Mouse (Mus musculus) midbrain, embryonic 16.5 days (tissue): ENCODE data around the gene Nkx3-2. TPM values are rescaled to one million over a fixed set of nuclear protein-coding genes. Genes with fewer than 3 reads are reported as not detected.

Experiments
- ATAC-seq: fragments of 200-750 bp; cut with Nextera tagmentation; 2 replicates; pipeline ENCODE4 v1.8.0; 2017; ENCODE audit warnings: moderate TSS enrichment
- H3K27ac ChIP-seq: fragments of 300-500 bp; sonication (generic); 2 replicates; pipeline ENCODE4 v1.5.1; 2014; ENCODE audit warnings: mild to moderate bottlenecking, low read length, mixed read lengths
- H3K27me3 ChIP-seq: fragments of 300-500 bp; sonication (generic); 2 replicates; pipeline ENCODE4 v1.6.1; 2014; ENCODE audit warnings: low read depth, low read length, mixed read lengths; ENCODE audit not compliant: control insufficient read depth, insufficient read depth
- H3K36me3 ChIP-seq: fragments of 300-500 bp; sonication (generic); 2 replicates; pipeline ENCODE4 v1.6.1; 2014; ENCODE audit warnings: mild to moderate bottlenecking, low read length, moderate library complexity, mixed read lengths; ENCODE audit not compliant: control insufficient read depth, insufficient read depth
- H3K4me1 ChIP-seq: fragments of 300-500 bp; sonication (generic); 2 replicates; pipeline ENCODE4 v1.6.1; 2014; ENCODE audit warnings: mild to moderate bottlenecking, low read length, mixed read lengths; ENCODE audit not compliant: control insufficient read depth, insufficient read depth
- H3K4me2 ChIP-seq: fragments of 300-500 bp; sonication (generic); 2 replicates; pipeline ENCODE4 v1.6.1; 2014; ENCODE audit warnings: mild to moderate bottlenecking, low read length, mixed read lengths
- H3K4me3 ChIP-seq: fragments of 300-500 bp; sonication (generic); 2 replicates; pipeline ENCODE4 v1.5.1; 2014; ENCODE audit warnings: low read depth, mild to moderate bottlenecking, low read length, moderate library complexity, mixed read lengths
- H3K9ac ChIP-seq: fragments of 300-500 bp; sonication (generic); 2 replicates; pipeline ENCODE4 v1.6.1; 2014; ENCODE audit warnings: low read depth, low read length, mixed read lengths
- H3K9me3 ChIP-seq: fragments of 300-500 bp; sonication (generic); replicated peaks from 2 replicates; pipeline ENCODE4 v1.6.1; 2014; ENCODE audit warnings: mild to moderate bottlenecking, low read length, mixed read lengths; ENCODE audit not compliant: control insufficient read depth, poor library complexity, severe bottlenecking
- WGBS: fragments of 180-500 bp; shearing (Covaris S2); extraction: QIAGEN DNeasy Blood & Tissue Kit; methylation state at CpG from one replicate; pipeline ENCODE4 v1.1.7; 2014; 5-methylcytosine and 5-hydroxymethylcytosine counted together
- polyA plus RNA-seq: library from polyadenylated mRNA; unstranded; fragments of >200 nt; fragmentation: Nextera tagmentation; extraction: Ambion mirVana; gene quantifications from 2 replicates; pipeline ENCODE4 v1.2.1, GENCODE M21; 2015

The Nkx3-2 gene
- polyA plus RNA-seq, 1 experiment from 2014 or later, result not detected

GRCm38 (mm10) chr5:41766406-41767010 lies 2.2 kb upstream of the Nkx3-2 start:
- ATAC-seq, result no peak
- Histone ChIP-seq H3K4me1 (peaks cover 17% of the 10 kb centered on the region), H3K27ac (no peak overlapping the region), H3K9ac (no peak overlapping the region), H3K4me2 (no peak overlapping the region), H3K36me3 (no peaks in the 10 kb centered on the region), H3K9me3 (no peaks in the 10 kb centered on the region), H3K27me3 (peaks cover 58% of the 10 kb centered on the region), H3K4me3 (no peak overlapping the region)
- 1% methylated on average over 27 of the region's 27 CpGs for WGBS

DNA sequence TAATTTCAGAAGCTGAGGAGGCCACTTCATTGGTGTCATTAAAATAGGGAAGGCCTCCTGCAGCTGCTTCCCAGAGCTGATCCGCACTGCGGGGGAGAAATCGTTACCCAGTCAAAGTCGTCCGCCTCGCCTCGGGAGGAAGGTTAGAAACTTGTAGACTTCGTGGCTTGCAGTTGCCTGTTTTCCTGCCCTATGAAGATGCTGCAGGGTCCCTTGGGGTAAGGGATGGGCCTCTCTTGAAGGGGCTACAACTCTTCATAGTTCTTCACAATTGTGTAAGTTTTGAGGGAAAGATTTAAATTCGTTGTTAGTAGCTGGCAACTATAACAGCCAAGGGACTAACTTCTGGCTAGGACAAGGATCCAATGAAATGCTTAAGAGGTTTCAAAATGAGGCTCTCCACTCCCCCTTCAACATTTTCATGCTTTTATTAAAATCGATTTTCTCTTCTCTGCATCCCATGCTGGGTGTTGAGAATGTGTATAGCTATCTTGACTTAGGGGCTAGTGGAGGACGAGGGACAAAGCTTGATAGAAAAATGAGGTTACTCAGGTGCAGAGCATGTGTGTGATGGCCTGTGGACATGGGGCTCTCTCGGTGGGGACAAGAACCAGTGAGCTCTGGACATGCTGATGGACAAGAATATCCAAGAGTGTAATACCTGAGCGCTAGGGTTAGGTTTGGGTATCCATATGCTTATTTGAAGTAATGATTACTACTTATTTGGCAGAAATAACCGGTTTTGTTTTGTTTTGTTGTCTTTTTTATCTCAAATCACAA lies 1.5 kb upstream of the Nkx3-2 start:
- under 1% methylated on average over 14 of the region's 14 CpGs for WGBS
- no peak overlapping the region for H3K9ac ChIP-seq
- H3K27me3 ChIP-seq, result peaks cover 63% of the 10 kb centered on the region
- H3K9me3 ChIP-seq, result no peaks in the 10 kb centered on the region
- H3K4me1 ChIP-seq, result peaks cover 19% of the 10 kb centered on the region
- no peak overlapping the region for H3K4me2 ChIP-seq
- no peaks in the 10 kb centered on the region for H3K36me3 ChIP-seq
- H3K27ac ChIP-seq, result no peak overlapping the region
- no peak for ATAC-seq
- no peak overlapping the region for H3K4me3 ChIP-seq

- Histone ChIP-seq H3K4me1 (peaks cover 19% of the 10 kb centered on the region), H3K9ac (0 out of 2 replicates have a peak overlapping the region, but pooled peaks have one; percentile 20), H3K36me3 (no peaks in the 10 kb centered on the region), H3K4me3 (peak overlapping the region; percentile 33), H3K4me2 (peak overlapping the region; percentile 63), H3K9me3 (no peaks in the 10 kb centered on the region), H3K27me3 (peaks cover 69% of the 10 kb centered on the region), H3K27ac (no peak overlapping the region)
- under 1% methylated on average over 41 of the region's 41 CpGs for WGBS
- ATAC-seq, result peak; percentile 46; the same call in 1 of the 2 replicates
These were observed 1.2 kb downstream of the Nkx3-2 start for GRCm38 (mm10) chr5:41762947-41763730.

DNA sequence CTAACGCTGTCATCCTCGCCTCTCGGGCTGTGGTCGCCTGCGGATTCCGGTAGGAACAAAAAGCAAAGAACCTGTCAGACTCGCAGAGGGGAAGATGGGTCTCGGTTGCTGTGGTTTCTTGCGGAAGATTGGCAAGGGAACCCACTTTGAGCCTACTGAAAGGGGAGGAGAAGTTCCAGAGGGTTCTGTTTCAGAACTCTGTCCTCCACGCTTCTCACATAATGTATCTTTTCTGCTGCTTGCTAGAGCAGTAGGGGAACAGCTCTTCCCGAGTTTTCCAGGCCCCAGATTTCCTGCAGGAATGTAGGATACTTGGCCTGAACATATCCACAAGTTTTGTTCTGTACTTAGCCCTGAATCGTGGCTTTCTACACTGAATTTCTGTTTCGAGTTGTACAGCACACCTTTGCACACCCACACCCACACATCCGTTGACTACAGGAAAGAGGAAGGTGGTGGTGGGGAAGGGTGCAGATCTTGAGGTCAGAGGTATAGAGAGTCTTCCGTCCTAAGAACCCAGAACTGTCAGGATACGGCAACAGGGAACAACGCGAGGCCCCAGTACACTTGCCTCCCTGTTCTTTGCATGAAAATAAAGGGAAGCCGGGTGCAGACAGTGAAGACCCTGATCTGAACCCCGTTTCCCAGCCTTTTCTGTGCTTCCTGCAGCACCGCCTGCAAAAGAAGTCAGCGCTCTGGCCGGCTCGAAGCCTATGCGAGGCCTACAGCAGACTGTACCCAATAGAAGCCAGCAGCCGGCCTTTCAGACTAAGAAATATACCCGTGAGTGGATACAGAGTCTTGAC lies 2.0 kb downstream of the Nkx3-2 start:
- Histone ChIP-seq H3K4me3 (peak overlapping the region; percentile 15), H3K27me3 (peaks cover 76% of the 10 kb centered on the region), H3K4me1 (peaks cover 18% of the 10 kb centered on the region), H3K36me3 (no peaks in the 10 kb centered on the region), H3K27ac (no peak overlapping the region), H3K4me2 (peak overlapping the region; percentile 35), H3K9ac (no peak overlapping the region), H3K9me3 (no peaks in the 10 kb centered on the region)
- no peak for ATAC-seq
- WGBS, result 2% methylated on average over 27 of the region's 27 CpGs

DNA sequence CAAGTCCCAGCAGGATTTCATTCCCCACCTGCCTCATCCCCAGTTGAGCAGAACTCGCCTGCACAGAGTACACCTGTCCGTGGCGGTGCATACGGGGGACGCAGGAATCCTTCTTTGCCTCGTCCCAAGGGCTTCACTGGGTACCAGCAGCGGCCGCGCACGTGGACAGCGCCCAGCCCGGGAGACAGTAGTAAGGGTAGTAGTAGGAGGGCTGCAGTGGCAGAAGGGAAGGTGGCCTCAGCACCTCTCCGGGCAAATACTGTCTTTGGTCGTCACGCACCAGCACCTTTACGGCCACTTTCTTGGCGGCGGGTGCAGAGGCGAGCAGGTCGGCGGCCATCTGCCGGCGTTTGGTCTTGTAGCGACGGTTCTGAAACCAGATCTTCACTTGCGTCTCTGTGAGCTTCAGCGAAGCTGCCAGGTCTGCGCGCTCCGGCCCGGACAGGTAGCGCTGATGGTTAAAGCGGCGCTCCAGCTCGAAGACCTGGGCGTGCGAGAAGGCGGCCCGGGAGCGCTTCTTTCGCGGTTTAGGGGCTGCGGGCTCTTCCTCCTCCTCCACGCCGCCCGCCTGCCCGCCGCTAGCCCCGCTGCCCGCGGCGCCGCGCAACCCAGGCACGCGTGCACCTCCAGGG lies 2.7 kb downstream of the Nkx3-2 start:
- under 1% methylated on average over 56 of the region's 56 CpGs for WGBS
- no peak for ATAC-seq
- Histone ChIP-seq H3K9me3 (no peaks in the 10 kb centered on the region), H3K27ac (no peak overlapping the region), H3K4me2 (peak overlapping the region; percentile 35), H3K4me1 (peaks cover 17% of the 10 kb centered on the region), H3K4me3 (peak overlapping the region; percentile 15), H3K36me3 (no peaks in the 10 kb centered on the region), H3K9ac (no peak overlapping the region), H3K27me3 (peaks cover 78% of the 10 kb centered on the region)

- H3K4me2 ChIP-seq, result no peak overlapping the region
- H3K9me3 ChIP-seq, result no peaks in the 10 kb centered on the region
- H3K27ac ChIP-seq, result no peak overlapping the region
- H3K4me3 ChIP-seq, result no peak overlapping the region
- H3K36me3 ChIP-seq, result no peaks in the 10 kb centered on the region
- peaks cover 17% of the 10 kb centered on the region for H3K4me1 ChIP-seq
- no peak overlapping the region for H3K9ac ChIP-seq
- peaks cover 76% of the 10 kb centered on the region for H3K27me3 ChIP-seq
- WGBS, result 3% methylated on average over 22 of the region's 22 CpGs
- ATAC-seq, result no peak
These were observed 3.3 kb downstream of the Nkx3-2 start for GRCm38 (mm10) chr5:41760831-41761508.

DNA sequence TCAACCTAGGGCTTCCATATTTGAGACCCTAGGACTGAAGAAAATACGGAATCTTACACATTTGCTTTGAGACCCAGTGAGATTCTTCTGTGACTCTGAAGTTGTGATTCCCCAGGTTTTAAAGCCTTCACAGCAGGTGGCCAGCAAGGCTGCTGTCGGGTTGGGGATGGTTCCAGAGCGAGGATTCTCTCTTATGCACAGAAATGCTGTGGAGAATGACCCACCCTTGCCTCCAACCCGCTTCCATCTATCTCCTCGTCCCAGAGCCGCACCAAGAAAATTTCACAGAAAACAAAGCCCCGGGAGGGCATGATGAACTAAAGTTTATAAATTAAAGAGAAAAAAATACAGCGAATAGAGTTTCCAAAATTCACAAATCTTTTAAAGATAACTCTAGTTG lies 4.2 kb downstream of the Nkx3-2 start:
- no peak overlapping the region for H3K9ac ChIP-seq
- no peaks in the 10 kb centered on the region for H3K9me3 ChIP-seq
- no peaks in the 10 kb centered on the region for H3K36me3 ChIP-seq
- peaks cover 75% of the 10 kb centered on the region for H3K27me3 ChIP-seq
- peaks cover 17% of the 10 kb centered on the region for H3K4me1 ChIP-seq
- H3K4me3 ChIP-seq, result no peak overlapping the region
- H3K27ac ChIP-seq, result no peak overlapping the region
- ATAC-seq, result no peak
- H3K4me2 ChIP-seq, result no peak overlapping the region
- 4% methylated on average over 8 of the region's 8 CpGs for whole genome bisulfite sequencing
